ENCODE assay signal across 25 mouse cellular contexts in the genomic region with DNA sequence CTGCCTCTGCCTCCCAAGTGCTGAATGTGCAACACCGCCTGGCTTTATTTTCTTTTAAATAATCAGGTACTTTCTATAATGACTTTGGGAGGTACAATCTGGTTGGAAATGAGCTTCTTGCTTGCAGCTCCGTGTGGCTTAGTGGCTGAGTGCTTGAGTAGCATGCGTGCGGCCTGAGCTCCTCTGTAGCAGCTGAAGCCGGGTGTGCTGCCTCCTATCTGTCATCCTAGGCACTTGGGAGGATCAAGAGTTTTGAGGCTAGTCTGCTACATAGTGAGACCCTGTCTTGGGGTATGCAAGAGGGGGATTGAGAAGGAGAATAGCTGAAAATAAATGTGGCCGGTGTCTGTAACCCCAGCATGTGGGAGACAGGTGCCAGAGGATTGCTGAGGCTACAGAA.
"Had no signal": no experiment of that assay in that cellular context is flagged by ENCODE, and none has a peak within 500 bp of the region (broad histone marks: within the 10 kb centered on the region; RNA-seq: fewer than 3 reads in every experiment).

No protein-coding gene starts in this region.

- H3K9ac ChIP-seq: heart, embryonic 13.5 days; heart, embryonic 15.5 days; hindbrain, embryonic 13.5 days; hindbrain, embryonic 15.5 days; kidney, embryonic 15.5 days; limb, embryonic 13.5 days; limb, embryonic 15.5 days; liver, embryonic 12.5 days had no signal

- H3K27me3 ChIP-seq: heart, embryonic 13.5 days; heart, embryonic 15.5 days; hindbrain, embryonic 13.5 days; hindbrain, embryonic 15.5 days; kidney, embryonic 15.5 days; limb, embryonic 13.5 days; limb, embryonic 15.5 days; liver, embryonic 12.5 days had no signal

- H3K4me1 ChIP-seq: heart, embryonic 13.5 days; heart, embryonic 15.5 days; hindbrain, embryonic 13.5 days; hindbrain, embryonic 15.5 days; kidney, embryonic 15.5 days; limb, embryonic 13.5 days; limb, embryonic 15.5 days; liver, embryonic 12.5 days had no signal

- ATAC-seq: hindbrain, postnatal 0 days; liver, embryonic 12.5 days had no signal

- H3K27ac ChIP-seq: gastrocnemius, adult 2 months; heart, adult 2 months; heart, embryonic 13.5 days; heart, embryonic 15.5 days; hindbrain, embryonic 13.5 days; hindbrain, embryonic 15.5 days; hindbrain, postnatal 0 days; kidney, embryonic 15.5 days; kidney, postnatal 0 days; limb, embryonic 13.5 days; limb, embryonic 15.5 days; liver, embryonic 12.5 days had no signal

- H3K9me3 ChIP-seq: heart, embryonic 13.5 days; heart, embryonic 15.5 days; hindbrain, embryonic 13.5 days; hindbrain, embryonic 15.5 days; kidney, embryonic 15.5 days; limb, embryonic 13.5 days; limb, embryonic 15.5 days; liver, embryonic 12.5 days had no signal

- DNase-seq: gastrocnemius, adult 2 months; gastrocnemius, postnatal 10 days; gastrocnemius, postnatal 25 days; heart, adult 11 months; heart, adult 2 months; heart, postnatal 14 days; heart, postnatal 36 days; kidney, adult 11 months; kidney, adult 2 months; kidney, adult 9 months; kidney, postnatal 14 days; kidney, postnatal 36 days; layer of hippocampus, postnatal 36 days; left cerebral cortex, postnatal 4 days had no signal

- H3K4me2 ChIP-seq: heart, embryonic 11.5 days; heart, embryonic 13.5 days; heart, embryonic 15.5 days; hindbrain, embryonic 13.5 days; hindbrain, embryonic 15.5 days; kidney, embryonic 15.5 days; limb, embryonic 13.5 days; limb, embryonic 15.5 days; liver, embryonic 12.5 days had no signal

- H3K4me3 ChIP-seq: gastrocnemius, adult 2 months; heart, adult 2 months; heart, embryonic 13.5 days; heart, embryonic 15.5 days; hindbrain, embryonic 13.5 days; hindbrain, embryonic 15.5 days; kidney, embryonic 15.5 days; limb, embryonic 13.5 days; limb, embryonic 15.5 days; liver, embryonic 12.5 days had no signal
